Mouse (Mus musculus): ENCODE results near the gene Gm5431. TPM values are rescaled to one million over a fixed set of nuclear protein-coding genes. Genes with fewer than 3 reads are reported as not detected.
"Not testable (repeated sequence)": the region's sequence is repeated elsewhere in the genome, so short reads cannot be mapped to it uniquely, and the experiment has no call there.

Gm5431 gene
- polyA plus RNA-seq, 1 experiment, result 0.27 TPM

GRCm38 (mm10) chr11:48876680-48877079, 25.3 kb downstream of the Gm5431 start:
- Histone ChIP-seq H3K36me3 (ENCODE audit: control insufficient read depth, insufficient read depth, low read length, poor library complexity, severe bottlenecking) (no peaks in the 10 kb centered on the region), H3K4me3 (ENCODE audit: low read depth, low read length) (no peak overlapping the region), H3K4me1 (ENCODE audit: control insufficient read depth, insufficient read depth, low read length) (no peaks in the 10 kb centered on the region), H3K27ac (ENCODE audit: insufficient read depth, low read length) (no peak overlapping the region), H3K9me3 (replicated peaks; ENCODE audit: control insufficient read depth, insufficient read depth, low read length, poor library complexity, severe bottlenecking) (no peaks in the 10 kb centered on the region), H3K9ac (ENCODE audit: low read depth, poor library complexity, severe bottlenecking) (no peak overlapping the region), H3K27me3 (ENCODE audit: control insufficient read depth, insufficient read depth, low read length, poor library complexity, severe bottlenecking) (0 out of 2 replicates have a peak, but pooled peaks cover 3% of the 10 kb centered on the region)
- TF ChIP-seq POLR2A (IDR thresholded peaks at IDR 0.05; ENCODE audit: insufficient read depth, low read length) (no peak), EP300 (IDR thresholded peaks at IDR 0.05; ENCODE audit: insufficient read depth, low read depth, low read length) (no peak), CTCF (IDR thresholded peaks at IDR 0.05; ENCODE audit: low read depth, low read length) (no peak)

- H3K4me3 ChIP-seq (ENCODE audit: low read depth, low read length); H3K36me3 ChIP-seq (ENCODE audit: control insufficient read depth, insufficient read depth, low read length, poor library complexity, severe bottlenecking); H3K9ac ChIP-seq (ENCODE audit: low read depth, poor library complexity, severe bottlenecking); H3K27ac ChIP-seq (ENCODE audit: insufficient read depth, low read length); H3K9me3 ChIP-seq (replicated peaks; ENCODE audit: control insufficient read depth, insufficient read depth, low read length, poor library complexity, severe bottlenecking); H3K27me3 ChIP-seq (ENCODE audit: control insufficient read depth, insufficient read depth, low read length, poor library complexity, severe bottlenecking); H3K4me1 ChIP-seq (ENCODE audit: control insufficient read depth, insufficient read depth, low read length): not testable (repeated sequence)
These were observed 26.6 kb downstream of the Gm5431 start for GRCm38 (mm10) chr11:48875343-48875837.

- H3K9ac ChIP-seq (ENCODE audit: low read depth, poor library complexity, severe bottlenecking), result no peak overlapping the region
- 0 out of 2 replicates have a peak, but pooled peaks cover 2% of the 10 kb centered on the region for H3K27me3 ChIP-seq (ENCODE audit: control insufficient read depth, insufficient read depth, low read length, poor library complexity, severe bottlenecking)
- no peaks in the 10 kb centered on the region for H3K4me1 ChIP-seq (ENCODE audit: control insufficient read depth, insufficient read depth, low read length)
- H3K4me3 ChIP-seq (ENCODE audit: low read depth, low read length), result no peak overlapping the region
- no peak for TF ChIP-seq POLR2A (IDR thresholded peaks at IDR 0.05; ENCODE audit: insufficient read depth, low read length)
- no peak for TF ChIP-seq EP300 (IDR thresholded peaks at IDR 0.05; ENCODE audit: insufficient read depth, low read depth, low read length)
- H3K36me3 ChIP-seq (ENCODE audit: control insufficient read depth, insufficient read depth, low read length, poor library complexity, severe bottlenecking), result no peaks in the 10 kb centered on the region
- H3K27ac ChIP-seq (ENCODE audit: insufficient read depth, low read length), result no peak overlapping the region
- H3K9me3 ChIP-seq (replicated peaks; ENCODE audit: control insufficient read depth, insufficient read depth, low read length, poor library complexity, severe bottlenecking), result no peaks in the 10 kb centered on the region
These were observed 27.5 kb downstream of the Gm5431 start for GRCm38 (mm10) chr11:48874465-48874864.

GRCm38 (mm10) chr11:48873591-48874290, 28.3 kb downstream of the Gm5431 start:
- 0 out of 2 replicates have a peak, but pooled peaks cover 2% of the 10 kb centered on the region for H3K27me3 ChIP-seq (ENCODE audit: control insufficient read depth, insufficient read depth, low read length, poor library complexity, severe bottlenecking)
- H3K27ac ChIP-seq (ENCODE audit: insufficient read depth, low read length), result no peak overlapping the region
- no peaks in the 10 kb centered on the region for H3K36me3 ChIP-seq (ENCODE audit: control insufficient read depth, insufficient read depth, low read length, poor library complexity, severe bottlenecking)
- H3K4me3 ChIP-seq (ENCODE audit: low read depth, low read length), result no peak overlapping the region
- no peaks in the 10 kb centered on the region for H3K4me1 ChIP-seq (ENCODE audit: control insufficient read depth, insufficient read depth, low read length)
- H3K9ac ChIP-seq (ENCODE audit: low read depth, poor library complexity, severe bottlenecking), result no peak overlapping the region
- no peak for TF ChIP-seq CTCF (IDR thresholded peaks at IDR 0.05; ENCODE audit: low read depth, low read length)
- TF ChIP-seq EP300 (IDR thresholded peaks at IDR 0.05; ENCODE audit: insufficient read depth, low read depth, low read length), result no peak
- TF ChIP-seq POLR2A (IDR thresholded peaks at IDR 0.05; ENCODE audit: insufficient read depth, low read length), result no peak
- H3K9me3 ChIP-seq (replicated peaks; ENCODE audit: control insufficient read depth, insufficient read depth, low read length, poor library complexity, severe bottlenecking), result no peaks in the 10 kb centered on the region

- H3K9ac ChIP-seq (ENCODE audit: low read depth, poor library complexity, severe bottlenecking), result no peak overlapping the region
- no peaks in the 10 kb centered on the region for H3K4me1 ChIP-seq (ENCODE audit: control insufficient read depth, insufficient read depth, low read length)
- H3K36me3 ChIP-seq (ENCODE audit: control insufficient read depth, insufficient read depth, low read length, poor library complexity, severe bottlenecking), result no peaks in the 10 kb centered on the region
- TF ChIP-seq POLR2A (IDR thresholded peaks at IDR 0.05; ENCODE audit: insufficient read depth, low read length) (no peak), EP300 (IDR thresholded peaks at IDR 0.05; ENCODE audit: insufficient read depth, low read depth, low read length) (no peak), CTCF (IDR thresholded peaks at IDR 0.05; ENCODE audit: low read depth, low read length) (no peak)
- no peak overlapping the region for H3K4me3 ChIP-seq (ENCODE audit: low read depth, low read length)
- H3K27ac ChIP-seq (ENCODE audit: insufficient read depth, low read length), result no peak overlapping the region
- no peaks in the 10 kb centered on the region for H3K9me3 ChIP-seq (replicated peaks; ENCODE audit: control insufficient read depth, insufficient read depth, low read length, poor library complexity, severe bottlenecking)
- H3K27me3 ChIP-seq (ENCODE audit: control insufficient read depth, insufficient read depth, low read length, poor library complexity, severe bottlenecking), result 0 out of 2 replicates have a peak, but pooled peaks cover 2% of the 10 kb centered on the region
These were observed 29.2 kb downstream of the Gm5431 start for GRCm38 (mm10) chr11:48872695-48873300.

Data from ES-Bruce4 (cell line).